Mouse (Mus musculus) ES-E14 (cell line): Measurements from ENCODE around the gene Dtx4. TPM values are rescaled to one million over a fixed set of nuclear protein-coding genes. Genes with fewer than 3 reads are reported as not detected.

Experiments used
- DNase-seq: peaks from one replicate; pipeline ENCODE4 v3.0.0-alpha.2; 2013; ENCODE audit warnings: low read depth, low spot score
- H3K27ac ChIP-seq: 2 replicates; pipeline ENCODE4 v1.5.1; 2012; ENCODE audit warnings: low read depth, mild to moderate bottlenecking, low read length, moderate library complexity, mixed read lengths; ENCODE audit not compliant: poor library complexity, insufficient read depth, severe bottlenecking
- H3K36me3 ChIP-seq: 2 replicates; pipeline ENCODE4 v1.6.1; 2012; ENCODE audit warnings: mild to moderate bottlenecking, low read length, moderate library complexity, mixed read lengths; ENCODE audit not compliant: control insufficient read depth, poor library complexity, insufficient read depth, severe bottlenecking
- H3K4me1 ChIP-seq, 2 experiments: fragments of 150-350 bp in 1 of 2; sonication (generic) in 1 of 2; 2 replicates each; pipeline ENCODE4 v1.6.1; 2012; ENCODE audit warnings: low read length in 2 of 2, mild to moderate bottlenecking in 1 of 2, mixed read lengths in 1 of 2; ENCODE audit not compliant: control insufficient read depth in 2 of 2, insufficient read depth in 2 of 2, poor library complexity in 1 of 2
- H3K4me3 ChIP-seq, 2 experiments: fragments of 150-350 bp in 1 of 2; sonication (generic) in 1 of 2; 2 replicates each; pipeline ENCODE4 v1.5.1; 2012; ENCODE audit warnings: low read length in 2 of 2, low read depth in 1 of 2, mild to moderate bottlenecking in 1 of 2, mixed read lengths in 1 of 2; ENCODE audit not compliant: insufficient read depth in 1 of 2, poor library complexity in 1 of 2, severe bottlenecking in 1 of 2
- H3K9ac ChIP-seq: 2 replicates; pipeline ENCODE4 v1.6.1; 2012; ENCODE audit warnings: low read depth, mild to moderate bottlenecking, low read length, mixed read lengths; ENCODE audit not compliant: poor library complexity, insufficient read depth, severe bottlenecking
- H3K9me3 ChIP-seq: fragments of 150-350 bp; sonication (generic); 2 replicates; pipeline ENCODE4 v1.6.1; 2012; ENCODE audit warnings: low read depth, mild to moderate bottlenecking, low read length; ENCODE audit not compliant: control insufficient read depth, insufficient read depth
- CHD2 ChIP-seq: IDR thresholded peaks from 2 replicates; pipeline ENCODE4 v1.6.1; 2014; ENCODE audit warnings: mild to moderate bottlenecking, low read depth, low read length, inconsistent platforms
- HCFC1 ChIP-seq: IDR thresholded peaks from 2 replicates; pipeline ENCODE4 v1.6.1; 2012; ENCODE audit warnings: low read length, inconsistent platforms, borderline replicate concordance; ENCODE audit not compliant: insufficient read depth
- MAFK ChIP-seq: IDR thresholded peaks from 2 replicates; pipeline ENCODE4 v1.6.1; 2014; ENCODE audit warnings: mild to moderate bottlenecking, low read depth, low read length, inconsistent platforms; ENCODE audit not compliant: insufficient read depth
- ZC3H11A ChIP-seq: IDR thresholded peaks from 2 replicates; pipeline ENCODE4 v1.6.1; 2012; ENCODE audit warnings: low read depth, mild to moderate bottlenecking, inconsistent platforms, low read length, borderline replicate concordance
- ZNF384 ChIP-seq: IDR thresholded peaks from 2 replicates; pipeline ENCODE4 v1.6.1; 2012; ENCODE audit warnings: low read depth, low read length, inconsistent platforms
- in situ Hi-C, 2 experiments: fragments of 600-800 bp; cut with MboI; formaldehyde crosslinking; loops; one replicate each; pipeline ENCODE4 v1.15.1; 2025; ENCODE audit warnings: low sequenced_read_pairs in 2 of 2, inconsistent platforms in 1 of 2; ENCODE audit not compliant: unreplicated experiment in 2 of 2
- total RNA-seq: library from RNA; depleted of rRNA; stranded (reverse); fragments of 300-350 nt; gene quantifications from 2 replicates; pipeline ENCODE4 v1.2.3, GENCODE M21; 2012

Dtx4 gene
- total RNA-seq, 1 experiment = 1.4 TPM

DNA sequence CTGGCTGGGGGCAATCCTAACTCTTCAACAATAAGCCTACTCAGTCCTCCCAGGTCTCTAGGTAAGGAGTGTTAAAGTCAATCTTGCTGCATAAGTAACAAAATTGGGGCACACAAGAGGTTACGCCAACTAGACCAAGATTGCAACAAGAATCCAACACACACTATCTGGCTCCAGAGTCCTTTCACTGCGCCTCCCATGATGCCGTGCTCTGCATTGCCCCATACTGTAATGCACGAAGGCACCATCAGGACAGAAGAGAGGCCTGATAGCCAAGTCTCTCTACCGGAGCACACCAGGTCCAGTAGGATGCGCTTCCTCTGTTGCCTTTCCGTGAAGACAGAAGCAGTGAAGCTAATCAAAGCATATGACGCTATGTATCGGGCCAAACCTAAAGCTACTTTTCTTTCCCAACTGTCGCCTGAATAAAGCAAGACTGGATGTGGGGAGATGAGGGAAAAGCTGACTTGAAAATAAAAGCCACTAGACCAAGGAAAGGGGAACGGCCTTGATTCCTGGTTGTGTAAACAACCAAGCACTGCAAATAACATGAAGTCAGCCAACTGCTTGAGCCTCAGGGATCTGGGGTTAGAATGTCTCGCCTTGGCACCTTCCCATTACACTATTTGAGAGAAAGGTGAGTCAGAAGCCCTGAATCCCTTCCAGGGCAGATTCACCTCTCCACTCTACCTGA, 13.6 kb downstream of the Dtx4 start:
- Histone ChIP-seq H3K36me3 (peaks cover 8% of the 10 kb centered on the region; the same call in 1 of the 2 replicates), H3K27ac (no peak overlapping the region)

DNA sequence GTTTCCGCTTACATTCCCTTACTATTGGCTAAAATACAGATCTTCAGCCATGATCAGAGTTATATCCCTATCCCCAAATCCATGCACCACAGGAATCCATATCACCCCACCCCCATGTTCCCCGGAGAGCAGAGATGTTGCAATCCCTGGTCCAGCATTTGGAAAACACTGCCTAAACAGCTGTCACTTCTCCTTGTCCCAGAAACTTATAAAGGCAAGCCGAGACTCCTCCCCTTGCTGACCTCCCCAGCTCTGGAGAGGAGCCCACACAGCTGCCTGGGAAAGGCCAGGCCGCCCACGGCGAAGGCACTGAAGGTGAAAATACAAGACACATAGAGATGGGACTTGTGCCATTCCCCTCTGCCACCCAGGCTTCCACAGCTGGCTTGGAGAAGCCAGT, 14.4 kb downstream of the Dtx4 start:
- in situ Hi-C loops = no loop called here
- TF ChIP-seq CHD2 = no peak
- H3K9me3 ChIP-seq = no peaks in the 10 kb centered on the region
- H3K4me3 ChIP-seq = no peak overlapping the region
- H3K4me1 ChIP-seq = peaks cover 0 to 27% of the 10 kb centered on the region in 2 experiments; a peak in 2 of 4 replicates
- H3K36me3 ChIP-seq = peaks cover 4% of the 10 kb centered on the region; the same call in 1 of the 2 replicates
- DNase-seq = no peak
- no peak overlapping the region for H3K27ac ChIP-seq
- H3K9ac ChIP-seq = no peak overlapping the region

More for the DNA sequence above, 13.6 kb downstream of the Dtx4 start:
- in situ Hi-C loops = no loop called here
- H3K4me3 ChIP-seq = no peak overlapping the region
- peaks cover 0 to 27% of the 10 kb centered on the region in 2 experiments; a peak in 2 of 4 replicates for H3K4me1 ChIP-seq
- TF ChIP-seq ZC3H11A (no peak), MAFK (no peak), CHD2 (no peak), HCFC1 (no peak), ZNF384 (no peak)
- no peak for DNase-seq
- H3K9me3 ChIP-seq = no peaks in the 10 kb centered on the region
- H3K9ac ChIP-seq = no peak overlapping the region

DNA sequence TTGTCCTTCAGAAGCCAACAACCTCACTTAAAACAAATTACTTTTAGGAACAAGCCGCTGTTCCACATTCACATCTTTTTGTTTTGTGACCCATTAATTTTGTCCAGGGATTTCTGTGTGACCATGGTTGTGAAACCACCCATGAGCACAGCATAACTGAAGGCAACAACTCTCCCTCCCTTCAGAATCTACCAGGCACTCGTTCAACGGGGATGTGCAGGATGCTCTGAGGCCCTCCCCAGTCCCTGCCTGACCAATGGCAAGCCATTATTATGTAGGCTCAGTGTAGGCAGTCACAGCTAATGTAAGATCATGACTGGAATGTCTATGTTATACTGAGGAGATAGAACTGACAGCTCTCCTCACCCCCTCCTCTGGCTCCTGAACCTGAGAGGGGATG, 15.6 kb downstream of the Dtx4 start:
- no peak overlapping the region for H3K4me3 ChIP-seq
- no peak for TF ChIP-seq ZNF384
- no peaks in the 10 kb centered on the region for H3K9me3 ChIP-seq
- no peak overlapping the region for H3K27ac ChIP-seq
- in situ Hi-C loops = no loop called here
- H3K36me3 ChIP-seq = no peaks in the 10 kb centered on the region
- peaks cover 0 to 27% of the 10 kb centered on the region in 2 experiments; a peak in 2 of 4 replicates for H3K4me1 ChIP-seq
- no peak for DNase-seq
- no peak overlapping the region for H3K9ac ChIP-seq

DNA sequence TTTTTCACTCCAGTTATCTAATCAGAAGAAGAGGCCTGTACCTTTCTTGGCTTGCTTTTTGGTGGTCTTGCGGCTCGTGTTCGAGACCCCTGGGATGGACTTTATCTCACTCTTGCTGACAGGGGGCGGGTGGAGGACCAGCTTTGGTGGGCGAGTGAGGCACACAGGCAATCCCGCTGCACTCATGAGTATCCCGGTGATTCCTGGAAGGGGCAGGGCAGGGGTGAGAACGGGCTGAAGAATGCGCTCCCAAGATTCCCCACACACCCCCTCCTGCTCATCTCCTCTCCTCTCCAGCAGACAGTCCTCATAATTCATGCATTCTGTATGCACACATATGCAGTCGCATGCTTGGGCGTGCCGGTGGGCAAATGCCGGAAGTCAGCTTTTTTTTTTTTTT, 16.0 kb downstream of the Dtx4 start:
- H3K4me1 ChIP-seq = peaks cover 0 to 23% of the 10 kb centered on the region in 2 experiments; a peak in 2 of 4 replicates
- H3K36me3 ChIP-seq = no peaks in the 10 kb centered on the region
- TF ChIP-seq CHD2 (no peak), HCFC1 (no peak), ZNF384 (0 out of 2 replicates have a peak, but pooled peaks have one; percentile 8)
- no peak overlapping the region for H3K27ac ChIP-seq
- no peak overlapping the region for H3K4me3 ChIP-seq
- no peak for DNase-seq
- in situ Hi-C loops = no loop called here
- H3K9me3 ChIP-seq = no peaks in the 10 kb centered on the region
- H3K9ac ChIP-seq = no peak overlapping the region

DNA sequence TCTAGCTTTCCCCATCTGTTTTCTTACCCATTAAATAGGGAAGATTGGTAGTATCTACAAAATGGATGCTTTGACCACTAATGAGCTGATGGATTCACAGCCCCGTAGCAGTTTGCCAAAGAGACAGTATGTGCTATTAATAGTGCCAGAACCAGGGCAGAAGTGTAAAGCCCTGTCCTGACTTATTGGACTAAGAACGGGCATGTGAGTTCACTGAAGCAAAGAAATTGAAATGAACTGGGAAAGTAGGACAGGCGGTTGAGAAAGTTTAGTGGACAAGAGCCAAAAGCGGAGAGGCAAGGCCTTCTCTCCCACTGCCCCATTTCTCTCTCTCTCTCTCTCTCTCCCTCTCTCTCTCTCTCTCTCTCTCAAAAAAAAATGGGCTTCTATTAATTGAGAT, 17.0 kb downstream of the Dtx4 start:
- in situ Hi-C loops = no loop called here
- Histone ChIP-seq H3K4me1 (peaks cover 0 to 18% of the 10 kb centered on the region in 2 experiments; a peak in 2 of 4 replicates), H3K9ac (no peak overlapping the region), H3K36me3 (no peaks in the 10 kb centered on the region), H3K4me3 (no peak overlapping the region), H3K9me3 (no peaks in the 10 kb centered on the region), H3K27ac (no peak overlapping the region)
- no peak for DNase-seq
- TF ChIP-seq ZC3H11A (no peak), HCFC1 (no peak), ZNF384 (no peak), CHD2 (no peak), MAFK (no peak)
